ENCODE assay signal across 22 mouse cellular contexts in genomic region chr10:98538706-98539105, GRCm38 (mm10).
DNase-seq lines count a peak whose midpoint lies in the region; ATAC-seq lines count a peak whose summit lies in the region.
"Had no signal": no experiment of that assay in that cellular context is flagged by ENCODE, and none has a peak within 500 bp of the region (broad histone marks: within the 10 kb centered on the region; RNA-seq: fewer than 3 reads in every experiment).

No protein-coding gene starts in this region.

- 44% methylated on average over 1 of the region's 1 CpGs for WGBS in lung, embryonic 15.5 days
- 93% methylated on average over 1 of the region's 1 CpGs for WGBS in forebrain, embryonic 15.5 days

- no peak for ATAC-seq in lung, embryonic 15.5 days (ENCODE audit: borderline replicate concordance, extremely low read depth, low FRiP score, low TSS enrichment)
- no peak for ATAC-seq in forebrain, embryonic 15.5 days (replicated peaks)
- ATAC-seq: CD4-positive, CD25-positive, alpha-beta regulatory T cell, adult 4 months; forebrain, postnatal 0 days had no signal

- H3K9ac ChIP-seq in lung, embryonic 15.5 days: no peak overlapping the region
- H3K9ac ChIP-seq in forebrain, embryonic 15.5 days (replicated peaks): no peak overlapping the region
- H3K9ac ChIP-seq: embryonic facial prominence, embryonic 12.5 days; forebrain, embryonic 12.5 days; forebrain, postnatal 0 days; hindbrain, embryonic 15.5 days had no signal

- no peak overlapping the region for H3K4me3 ChIP-seq in lung, embryonic 15.5 days
- H3K4me3 ChIP-seq in forebrain, embryonic 15.5 days: no peak overlapping the region
- H3K4me3 ChIP-seq: embryonic facial prominence, embryonic 12.5 days; forebrain, embryonic 12.5 days; gastrocnemius, adult 2 months; hindbrain, embryonic 15.5 days had no signal

- peak; percentile 18 for DNase-seq in gastrocnemius, adult 18-20 months (ENCODE audit: low spot score)
- DNase-seq in gastrocnemius, postnatal 10 days: no peak
- DNase-seq in lung, postnatal 10 days: no peak
- peak; percentile 14 for DNase-seq in lung, postnatal 14 days
- DNase-seq in thymus, postnatal 14 days: no peak
- DNase-seq: adrenal gland, postnatal 10 days; B cell, adult 2 months; cerebellum, adult 11 months; cerebellum, adult 9-10 months; cerebellum, postnatal 25 days; forebrain, postnatal 0 days; gastrocnemius, adult 2 months; gastrocnemius, postnatal 36 days; heart, adult 11 months had no signal

- no peaks in the 10 kb centered on the region for H3K36me3 ChIP-seq in lung, embryonic 15.5 days
- H3K36me3 ChIP-seq in forebrain, embryonic 15.5 days: no peaks in the 10 kb centered on the region
- H3K36me3 ChIP-seq: embryonic facial prominence, embryonic 12.5 days; forebrain, embryonic 12.5 days; G1E; hindbrain, embryonic 15.5 days had no signal

- H3K4me1 ChIP-seq in lung, embryonic 15.5 days: 0 out of 2 replicates have a peak, but pooled peaks cover 6% of the 10 kb centered on the region
- no peaks in the 10 kb centered on the region for H3K4me1 ChIP-seq in forebrain, embryonic 15.5 days
- H3K4me1 ChIP-seq: forebrain, embryonic 12.5 days had no signal

- no peaks in the 10 kb centered on the region for H3K9me3 ChIP-seq in lung, embryonic 15.5 days
- no peaks in the 10 kb centered on the region for H3K9me3 ChIP-seq in forebrain, embryonic 15.5 days
- H3K9me3 ChIP-seq: embryonic facial prominence, embryonic 12.5 days; forebrain, embryonic 12.5 days; G1E; hindbrain, embryonic 15.5 days had no signal

- H3K27me3 ChIP-seq in lung, embryonic 15.5 days: no peaks in the 10 kb centered on the region
- H3K27me3 ChIP-seq in forebrain, embryonic 15.5 days: no peaks in the 10 kb centered on the region
- H3K27me3 ChIP-seq: embryonic facial prominence, embryonic 12.5 days; forebrain, embryonic 12.5 days; hindbrain, embryonic 15.5 days had no signal

- H3K4me2 ChIP-seq in lung, embryonic 15.5 days: no peak overlapping the region
- no peak overlapping the region for H3K4me2 ChIP-seq in forebrain, embryonic 15.5 days (replicated peaks)
- H3K4me2 ChIP-seq: embryonic facial prominence, embryonic 12.5 days; forebrain, embryonic 12.5 days; heart, embryonic 11.5 days; hindbrain, embryonic 15.5 days had no signal

- peak overlapping the region; percentile 47 for H3K27ac ChIP-seq in lung, embryonic 15.5 days
- no peak overlapping the region for H3K27ac ChIP-seq in forebrain, embryonic 15.5 days (replicated peaks)
- H3K27ac ChIP-seq: embryonic facial prominence, embryonic 12.5 days; forebrain, embryonic 12.5 days; gastrocnemius, adult 2 months; hindbrain, embryonic 15.5 days had no signal

Comparison
In these comparisons a context has a peak if more than half of its experiments do, and no peak if none do; other contexts are left out.
1. DNase-seq: peak in gastrocnemius, adult 18-20 months (single experiment) and lung, postnatal 14 days (single experiment); none in gastrocnemius, postnatal 10 days (single experiment), lung, postnatal 10 days (single experiment) and thymus, postnatal 14 days (single experiment).